Mouse (Mus musculus) G1E (cell line): ENCODE data around the gene Glt8d2.

Experiments
- CTCF ChIP-seq: IDR thresholded peaks from 2 replicates; pipeline ENCODE4 v1.5.1; 2012; ENCODE audit warnings: low read depth, low read length, inconsistent platforms, mixed read lengths
- GATA1 ChIP-seq: IDR thresholded peaks from 2 replicates; pipeline ENCODE4 v1.6.1; 2012; ENCODE audit warnings: borderline replicate concordance, low read length, inconsistent platforms, mixed read lengths
- POLR2AphosphoS5 ChIP-seq: IDR thresholded peaks from 2 replicates; pipeline ENCODE4 v1.6.1; 2012; ENCODE audit warnings: low read depth, low read length, inconsistent platforms; ENCODE audit not compliant: insufficient replicate concordance

GRCm38 (mm10) chr10:82652625-82653024 lies 37.8 kb downstream of the Glt8d2 start:
- TF ChIP-seq CTCF, result no peak
- no peak for TF ChIP-seq POLR2AphosphoS5
- TF ChIP-seq GATA1, result no peak
